Comparison of ENCODE assay signal across 9 mouse cellular contexts in genomic region chr11:20133721-20134120, GRCm38 (mm10).
"Had no signal": no experiment of that assay in that cellular context is flagged by ENCODE, and none has a peak within 500 bp of the region (broad histone marks: within the 10 kb centered on the region; RNA-seq: fewer than 3 reads in every experiment).

No protein-coding gene starts in this region.

- H3K4me3 ChIP-seq: left cerebral cortex, adult 2 months; limb, embryonic 10.5 days; midbrain, embryonic 13.5 days; stomach, embryonic 15.5 days had no signal

- H3K27me3 ChIP-seq: midbrain, embryonic 13.5 days; stomach, embryonic 15.5 days had no signal

- DNase-seq: kidney, postnatal 14 days; lung, adult 18-20 months; lung, postnatal 36 days; right cerebral cortex, postnatal 14 days; thymus, postnatal 36 days had no signal

- H3K4me1 ChIP-seq: limb, embryonic 10.5 days; midbrain, embryonic 13.5 days; stomach, embryonic 15.5 days had no signal

- H3K4me2 ChIP-seq: midbrain, embryonic 13.5 days had no signal

- H3K9me3 ChIP-seq: limb, embryonic 10.5 days; midbrain, embryonic 13.5 days; stomach, embryonic 15.5 days had no signal

- H3K27ac ChIP-seq: left cerebral cortex, adult 2 months; limb, embryonic 10.5 days; midbrain, embryonic 13.5 days; stomach, embryonic 15.5 days had no signal

- H3K9ac ChIP-seq: midbrain, embryonic 13.5 days; stomach, embryonic 15.5 days had no signal

- H3K36me3 ChIP-seq: limb, embryonic 10.5 days; midbrain, embryonic 13.5 days; stomach, embryonic 15.5 days had no signal
